Mouse (Mus musculus) lung, postnatal 0 days (tissue): ENCODE measurements around the gene Ints6l.

ENCODE experiments used
- CTCF ChIP-seq: IDR thresholded peaks from 2 replicates; pipeline ENCODE4 v1.5.1; 2016; ENCODE audit warnings: antibody characterized with exemption, mild to moderate bottlenecking
- EP300 ChIP-seq: IDR thresholded peaks from 2 replicates; pipeline ENCODE4 v1.6.1; 2016; ENCODE audit warnings: antibody characterized with exemption, mild to moderate bottlenecking, control low read depth

DNA sequence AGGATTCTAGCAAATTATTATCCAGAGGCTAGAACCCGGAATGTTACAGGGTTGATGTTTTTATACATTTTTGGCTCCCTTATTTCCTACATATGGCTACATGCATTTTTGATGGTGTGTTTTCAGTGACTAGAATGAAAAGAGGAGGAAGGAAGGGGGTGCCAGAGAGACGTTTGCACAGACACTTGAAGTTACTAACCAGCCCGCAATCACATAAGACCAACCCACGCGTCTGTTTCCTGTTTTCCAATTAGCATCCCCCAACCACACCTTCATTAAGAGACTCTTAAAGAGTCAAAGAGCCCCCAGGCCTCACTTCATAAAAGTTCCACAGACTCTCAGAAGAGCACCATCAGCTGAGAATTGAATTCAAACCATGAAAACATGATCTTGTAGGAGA, 48.5 kb upstream of the Ints6l start:
- TF ChIP-seq CTCF = no peak
- TF ChIP-seq EP300 = no peak
